Mouse (Mus musculus): ENCODE measurements around the gene Ugt2b1. TPM values are rescaled to one million over a fixed set of nuclear protein-coding genes. Genes with fewer than 3 reads are reported as not detected.

The Ugt2b1 gene
- total and polyA plus RNA-seq, 2 experiments from 2014 or later: not detected

GRCm38 (mm10) chr5:86888420-86888819 lies 37.9 kb downstream of the Ugt2b1 start:
- H3K36me3 ChIP-seq (replicated peaks; ENCODE audit: control insufficient read depth, insufficient read depth, low read length): no peaks in the 10 kb centered on the region
- no peak for TF ChIP-seq CTCF (IDR thresholded peaks at IDR 0.05; ENCODE audit: low read depth)
- TF ChIP-seq EP300 (IDR thresholded peaks at IDR 0.05; ENCODE audit: low read depth): no peak
- H3K27ac ChIP-seq (ENCODE audit: low read depth): no peak overlapping the region
- H3K27me3 ChIP-seq (ENCODE audit: control insufficient read depth, insufficient read depth, low read length): no peaks in the 10 kb centered on the region
- 59% methylated on average over 1 of the region's 1 CpGs for WGBS
- H3K4me1 ChIP-seq (ENCODE audit: control insufficient read depth, insufficient read depth): no peaks in the 10 kb centered on the region
- DNase-seq (ENCODE audit: low spot score): no peak
- H3K9me3 ChIP-seq (replicated peaks; ENCODE audit: control insufficient read depth, low read length): no peaks in the 10 kb centered on the region
- no peak overlapping the region for H3K4me2 ChIP-seq (ENCODE audit: low read depth, low read length)
- no peak overlapping the region for H3K4me3 ChIP-seq (ENCODE audit: low read depth, low read length)
- H3K9ac ChIP-seq (replicated peaks; ENCODE audit: low read depth, low read length): no peak overlapping the region
- no peak for ATAC-seq (ENCODE audit: insufficient read depth, low read depth)

- Histone ChIP-seq H3K9ac (replicated peaks; ENCODE audit: low read depth, low read length) (no peak overlapping the region), H3K36me3 (replicated peaks; ENCODE audit: control insufficient read depth, insufficient read depth, low read length) (no peaks in the 10 kb centered on the region), H3K4me3 (ENCODE audit: low read depth, low read length) (no peak overlapping the region), H3K27me3 (ENCODE audit: control insufficient read depth, insufficient read depth, low read length) (no peaks in the 10 kb centered on the region), H3K9me3 (replicated peaks; ENCODE audit: control insufficient read depth, low read length) (no peaks in the 10 kb centered on the region), H3K4me1 (ENCODE audit: control insufficient read depth, insufficient read depth) (no peaks in the 10 kb centered on the region), H3K27ac (ENCODE audit: low read depth) (no peak overlapping the region), H3K4me2 (ENCODE audit: low read depth, low read length) (no peak overlapping the region)
- DNase-seq (ENCODE audit: low spot score) (no peak), ATAC-seq (ENCODE audit: insufficient read depth, low read depth) (no peak)
- WGBS: 83% methylated on average over 1 of the region's 1 CpGs
- TF ChIP-seq EP300 (IDR thresholded peaks at IDR 0.05; ENCODE audit: low read depth) (no peak), CTCF (IDR thresholded peaks at IDR 0.05; ENCODE audit: low read depth) (no peak)
Observed at GRCm38 (mm10) chr5:86887081-86887480, 39.2 kb downstream of the Ugt2b1 start.

- Histone ChIP-seq H3K4me2 (ENCODE audit: low read depth, low read length) (no peak overlapping the region), H3K9ac (replicated peaks; ENCODE audit: low read depth, low read length) (no peak overlapping the region), H3K9me3 (replicated peaks; ENCODE audit: control insufficient read depth, low read length) (no peaks in the 10 kb centered on the region), H3K4me3 (ENCODE audit: low read depth, low read length) (no peak overlapping the region), H3K27me3 (ENCODE audit: control insufficient read depth, insufficient read depth, low read length) (no peaks in the 10 kb centered on the region), H3K27ac (ENCODE audit: low read depth) (no peak overlapping the region), H3K36me3 (replicated peaks; ENCODE audit: control insufficient read depth, insufficient read depth, low read length) (no peaks in the 10 kb centered on the region), H3K4me1 (ENCODE audit: control insufficient read depth, insufficient read depth) (no peaks in the 10 kb centered on the region)
- ATAC-seq (ENCODE audit: insufficient read depth, low read depth) (no peak), DNase-seq (ENCODE audit: low spot score) (no peak)
- 31% methylated on average over 3 of the region's 3 CpGs for WGBS
- TF ChIP-seq EP300 (IDR thresholded peaks at IDR 0.05; ENCODE audit: low read depth) (no peak), CTCF (IDR thresholded peaks at IDR 0.05; ENCODE audit: low read depth) (peak; percentile 43)
Observed at GRCm38 (mm10) chr5:86886620-86887019, 39.7 kb downstream of the Ugt2b1 start.

- H3K4me1 ChIP-seq (ENCODE audit: control insufficient read depth, insufficient read depth): no peaks in the 10 kb centered on the region
- DNase-seq (ENCODE audit: low spot score) (no peak), ATAC-seq (ENCODE audit: insufficient read depth, low read depth) (no peak)
- H3K9ac ChIP-seq (replicated peaks; ENCODE audit: low read depth, low read length): no peak overlapping the region
- H3K4me2 ChIP-seq (ENCODE audit: low read depth, low read length): no peak overlapping the region
- no peak overlapping the region for H3K27ac ChIP-seq (ENCODE audit: low read depth)
- no peak for TF ChIP-seq EP300 (IDR thresholded peaks at IDR 0.05; ENCODE audit: low read depth)
- no peak for TF ChIP-seq CTCF (IDR thresholded peaks at IDR 0.05; ENCODE audit: low read depth)
- H3K4me3 ChIP-seq (ENCODE audit: low read depth, low read length): no peak overlapping the region
- H3K36me3 ChIP-seq (replicated peaks; ENCODE audit: control insufficient read depth, insufficient read depth, low read length): no peaks in the 10 kb centered on the region
- WGBS: 21% methylated on average over 1 of the region's 1 CpGs
- no peaks in the 10 kb centered on the region for H3K9me3 ChIP-seq (replicated peaks; ENCODE audit: control insufficient read depth, low read length)
- H3K27me3 ChIP-seq (ENCODE audit: control insufficient read depth, insufficient read depth, low read length): no peaks in the 10 kb centered on the region
Observed at GRCm38 (mm10) chr5:86871877-86872276, 54.5 kb downstream of the Ugt2b1 start.

Other genes with a start within 250 kb of the Ugt2b1 start
- 0.08 TPM in 1 of 2 replicates, not detected in the other for gene Tmprss11e, start 180.7 kb downstream of the Ugt2b1 start, total RNA-seq (2014; rRNA removed; ENCODE audit: low replicate concordance)
- gene Tmprss11e, start 180.7 kb downstream of the Ugt2b1 start, polyA plus RNA-seq (2015; fragmentation: Nextera tagmentation; extraction: Ambion mirVana): not detected in 2 replicates
- 20.0 and 56.7 TPM in 2 replicates for gene Ythdc1, start 122.3 kb downstream of the Ugt2b1 start, total RNA-seq (2014; rRNA removed; ENCODE audit: low replicate concordance)
- 16.9 and 18.7 TPM in 2 replicates for gene Ythdc1, start 122.3 kb downstream of the Ugt2b1 start, polyA plus RNA-seq (2015; fragmentation: Nextera tagmentation; extraction: Ambion mirVana)
- gene Ugt2b34, start 19.6 kb downstream of the Ugt2b1 start, total RNA-seq (2014; rRNA removed; ENCODE audit: low replicate concordance): 0.23 TPM in 1 of 2 replicates, not detected in the other
- not detected in 2 replicates for gene Ugt2b34, start 19.6 kb downstream of the Ugt2b1 start, polyA plus RNA-seq (2015; fragmentation: Nextera tagmentation; extraction: Ambion mirVana)
- gene Ugt2b35, start 74.3 kb upstream of the Ugt2b1 start, total RNA-seq (2014; rRNA removed; ENCODE audit: low replicate concordance): not detected in 2 replicates
- gene Ugt2b35, start 74.3 kb upstream of the Ugt2b1 start, polyA plus RNA-seq (2015; fragmentation: Nextera tagmentation; extraction: Ambion mirVana): not detected in 2 replicates
- not detected in 2 replicates for gene Ugt2b36, start 166.0 kb upstream of the Ugt2b1 start, total RNA-seq (2014; rRNA removed; ENCODE audit: low replicate concordance)
- gene Ugt2b36, start 166.0 kb upstream of the Ugt2b1 start, polyA plus RNA-seq (2015; fragmentation: Nextera tagmentation; extraction: Ambion mirVana): not detected in 2 replicates
- gene Ugt2b5, start 213.8 kb upstream of the Ugt2b1 start, total RNA-seq (2014; rRNA removed; ENCODE audit: low replicate concordance): not detected in 2 replicates
- not detected in 2 replicates for gene Ugt2b5, start 213.8 kb upstream of the Ugt2b1 start, polyA plus RNA-seq (2015; fragmentation: Nextera tagmentation; extraction: Ambion mirVana)